Mouse (Mus musculus) MEL (cell line): ENCODE measurements around the gene Prim2. TPM values are rescaled to one million over a fixed set of nuclear protein-coding genes. Genes with fewer than 3 reads are reported as not detected.

Experiments
- DNase-seq: peaks from one replicate; pipeline ENCODE4 v3.0.0; 2011; ENCODE audit warnings: low read depth, low spot score
- H3K27ac ChIP-seq: 2 replicates; pipeline ENCODE4 v1.5.1; 2012; ENCODE audit warnings: low read depth, mild to moderate bottlenecking, control low read depth, low read length, moderate library complexity; ENCODE audit not compliant: control insufficient read depth
- H3K27me3 ChIP-seq, 2 experiments: fragments of 150-350 bp in 1 of 2; sonication (generic) in 1 of 2; 2 replicates each; pipeline ENCODE4 v1.6.1; 2012; ENCODE audit warnings: low read length in 2 of 2, mild to moderate bottlenecking in 2 of 2, improper control_type of control experiment in 1 of 2, moderate library complexity in 1 of 2; ENCODE audit not compliant: insufficient read depth in 2 of 2, control insufficient read depth in 1 of 2
- H3K36me3 ChIP-seq, 2 experiments: 2 replicates each; pipeline ENCODE4 v1.6.1; 2012 to 2014; ENCODE audit warnings: low read length in 2 of 2, improper control_type of control experiment in 1 of 2, inconsistent platforms in 1 of 2, mild to moderate bottlenecking in 1 of 2; ENCODE audit not compliant: insufficient read depth in 2 of 2, control insufficient read depth in 1 of 2
- H3K4me1 ChIP-seq, 2 experiments: fragments of 150-350 bp in 1 of 2; sonication (generic) in 1 of 2; 2 replicates each; pipeline ENCODE4 v1.6.1; 2012; ENCODE audit warnings: low read length in 2 of 2, improper control_type of control experiment in 1 of 2, mild to moderate bottlenecking in 1 of 2; ENCODE audit not compliant: insufficient read depth in 2 of 2, control insufficient read depth in 1 of 2
- H3K4me3 ChIP-seq, 2 experiments: fragments of 150-350 bp in 1 of 2; sonication (generic) in 1 of 2; 2 replicates each; pipeline ENCODE4 v1.5.1; 2012; ENCODE audit warnings: low read depth in 2 of 2, low read length in 2 of 2, mild to moderate bottlenecking in 2 of 2, moderate library complexity in 2 of 2, control low read depth in 1 of 2, improper control_type of control experiment in 1 of 2; ENCODE audit not compliant: control insufficient read depth in 1 of 2, insufficient read depth in 1 of 2
- H3K79me2 ChIP-seq: 2 replicates; pipeline ENCODE4 v1.6.1; 2012; ENCODE audit warnings: mild to moderate bottlenecking, low read length, moderate library complexity; ENCODE audit not compliant: control insufficient read depth, poor library complexity, insufficient read depth
- H3K9ac ChIP-seq: 2 replicates; pipeline ENCODE4 v1.6.1; 2012; ENCODE audit warnings: low read depth, mild to moderate bottlenecking, control low read depth, low read length, moderate library complexity; ENCODE audit not compliant: control insufficient read depth, poor library complexity, severe bottlenecking
- H3K9me3 ChIP-seq: fragments of 150-350 bp; sonication (generic); replicated peaks from 2 replicates; pipeline ENCODE4 v1.6.1; 2012; ENCODE audit warnings: mild to moderate bottlenecking, low read length, improper control_type of control experiment, moderate library complexity; ENCODE audit not compliant: insufficient read depth
- CHD1 ChIP-seq: IDR thresholded peaks from 2 replicates; pipeline ENCODE4 v1.6.1; 2012; ENCODE audit warnings: low read depth, mild to moderate bottlenecking, inconsistent platforms, low read length, improper control_type of control experiment
- CHD2 ChIP-seq: IDR thresholded peaks from 2 replicates; pipeline ENCODE4 v1.6.1; 2011; ENCODE audit warnings: low read length, improper control_type of control experiment
- E2F4 ChIP-seq: IDR thresholded peaks from 2 replicates; pipeline ENCODE4 v1.6.1; 2011; ENCODE audit warnings: low read depth, low read length, improper control_type of control experiment, borderline replicate concordance
- ELF1 ChIP-seq: IDR thresholded peaks from 2 replicates; pipeline ENCODE4 v1.6.1; 2014; ENCODE audit warnings: low read depth, mild to moderate bottlenecking, inconsistent platforms, low read length, improper control_type of control experiment, moderate library complexity
- GABPA ChIP-seq: IDR thresholded peaks from 2 replicates; pipeline ENCODE4 v1.6.1; 2012; ENCODE audit warnings: low read depth, mild to moderate bottlenecking, inconsistent platforms, low read length, improper control_type of control experiment, moderate library complexity
- GATA1 ChIP-seq: IDR thresholded peaks from 2 replicates; pipeline ENCODE4 v1.6.1; 2011; ENCODE audit warnings: low read depth, low read length, improper control_type of control experiment
- KAT2A ChIP-seq: conservative IDR thresholded peaks from 2 replicates; pipeline ENCODE4 v1.6.1; 2012; ENCODE audit warnings: low read depth, low read length, improper control_type of control experiment, inconsistent platforms
- MAFK ChIP-seq: IDR thresholded peaks from 2 replicates; pipeline ENCODE4 v1.6.1; 2011; ENCODE audit warnings: low read depth, mild to moderate bottlenecking, low read length, improper control_type of control experiment, borderline replicate concordance
- MYB ChIP-seq: IDR thresholded peaks from 2 replicates; pipeline ENCODE4 v1.6.1; 2011; ENCODE audit warnings: mild to moderate bottlenecking, low read depth, low read length, improper control_type of control experiment
- NELFE ChIP-seq: IDR thresholded peaks from 2 replicates; pipeline ENCODE4 v1.6.1; 2011; ENCODE audit warnings: low read depth, low read length, improper control_type of control experiment
- POLR2AphosphoS5 ChIP-seq: IDR thresholded peaks from 2 replicates; pipeline ENCODE4 v1.6.1; 2012; ENCODE audit warnings: low read depth, borderline replicate concordance, mild to moderate bottlenecking, inconsistent platforms, low read length, moderate library complexity, mixed read lengths
- SIN3A ChIP-seq: IDR thresholded peaks from 2 replicates; pipeline ENCODE4 v1.6.1; 2012; ENCODE audit warnings: low read length, improper control_type of control experiment, inconsistent platforms
- SMC3 ChIP-seq: IDR thresholded peaks from 2 replicates; pipeline ENCODE4 v1.6.1; 2011; ENCODE audit warnings: low read depth, low read length, improper control_type of control experiment
- TBP ChIP-seq: IDR thresholded peaks from 2 replicates; pipeline ENCODE4 v1.8.0; 2011; ENCODE audit warnings: low read depth, low read length, improper control_type of control experiment
- USF1 ChIP-seq: IDR thresholded peaks from 2 replicates; pipeline ENCODE4 v1.6.1; 2014; ENCODE audit warnings: low read depth, mild to moderate bottlenecking, inconsistent platforms, low read length, improper control_type of control experiment, moderate library complexity
- USF2 ChIP-seq, 2 experiments: IDR thresholded peaks; 2 replicates each; pipeline ENCODE4 v1.6.1; 2011 to 2012; ENCODE audit warnings: improper control_type of control experiment in 2 of 2, low read length in 2 of 2, borderline replicate concordance in 1 of 2, inconsistent platforms in 1 of 2, low read depth in 1 of 2, mild to moderate bottlenecking in 1 of 2; ENCODE audit not compliant: insufficient read depth in 1 of 2
- polyA plus RNA-seq, 2 experiments: library from polyadenylated mRNA; stranded (reverse) in 1 of 2; unstranded in 1 of 2; fragments of >175 nt in 1 of 2; fragments of >200 nt in 1 of 2; gene quantifications; 2 replicates each; pipeline versions ENCODE4 v1.2.1 to v1.2.4; 2012; ENCODE audit warnings: low replicate concordance in 2 of 2, low read depth in 1 of 2; ENCODE audit not compliant: insufficient read length in 2 of 2, insufficient read depth in 1 of 2, missing spikeins in 1 of 2
- total RNA-seq: library from RNA; depleted of rRNA; stranded (reverse); fragments of 300-350 nt; gene quantifications from 2 replicates; pipeline ENCODE4 v1.2.3, GENCODE M21; 2012

The Prim2 gene
- total and polyA plus RNA-seq, 3 experiments, result 36.1 to 48.9 TPM; not detected in 1

GRCm38 (mm10) chr1:33531860-33532259, 137.7 kb downstream of the Prim2 start:
- Histone ChIP-seq H3K79me2 (no peaks in the 10 kb centered on the region), H3K4me1 (no peaks in the 10 kb centered on the region; a peak in 2 of 4 replicates), H3K27me3 (no peaks in the 10 kb centered on the region), H3K4me3 (no peak overlapping the region), H3K27ac (no peak overlapping the region), H3K9ac (no peak overlapping the region), H3K9me3 (no peaks in the 10 kb centered on the region), H3K36me3 (peaks cover 0 to 5% of the 10 kb centered on the region in 2 experiments; a peak in 2 of 4 replicates)
- DNase-seq, result no peak
- TF ChIP-seq USF2 (IDR thresholded peaks at IDR 0.05; ENCODE audit: borderline replicate concordance in 1 of 2, insufficient read depth in 1 of 2, low read depth in 1 of 2, low read length in 2 of 2), result no peak
- no peak for TF ChIP-seq CHD2
- no peak for TF ChIP-seq NELFE
- no peak for TF ChIP-seq MYB
- no peak for TF ChIP-seq ELF1
- TF ChIP-seq E2F4, result no peak
- no peak for TF ChIP-seq SIN3A
- TF ChIP-seq KAT2A, result no peak
- no peak for TF ChIP-seq SMC3
- TF ChIP-seq CHD1, result no peak
- TF ChIP-seq GABPA, result no peak
- TF ChIP-seq GATA1, result no peak
- no peak for TF ChIP-seq POLR2AphosphoS5
- no peak for TF ChIP-seq TBP
- TF ChIP-seq MAFK, result no peak
- no peak for TF ChIP-seq USF1

- H3K9me3 ChIP-seq, result no peaks in the 10 kb centered on the region
- no peak overlapping the region for H3K4me3 ChIP-seq
- no peak overlapping the region for H3K9ac ChIP-seq
- no peaks in the 10 kb centered on the region for H3K79me2 ChIP-seq
- peaks cover 0 to 5% of the 10 kb centered on the region in 2 experiments; a peak in 2 of 4 replicates for H3K36me3 ChIP-seq
- H3K4me1 ChIP-seq, result no peaks in the 10 kb centered on the region; a peak in 2 of 4 replicates
- no peak overlapping the region for H3K27ac ChIP-seq
- no peaks in the 10 kb centered on the region for H3K27me3 ChIP-seq
- DNase-seq, result no peak
- no peak for TF ChIP-seq MAFK
- no peak for TF ChIP-seq E2F4
Measured at GRCm38 (mm10) chr1:33531097-33531856, 138.3 kb downstream of the Prim2 start.
